Comparison of ENCODE assay signal across 30 mouse cellular contexts in the genomic region with DNA sequence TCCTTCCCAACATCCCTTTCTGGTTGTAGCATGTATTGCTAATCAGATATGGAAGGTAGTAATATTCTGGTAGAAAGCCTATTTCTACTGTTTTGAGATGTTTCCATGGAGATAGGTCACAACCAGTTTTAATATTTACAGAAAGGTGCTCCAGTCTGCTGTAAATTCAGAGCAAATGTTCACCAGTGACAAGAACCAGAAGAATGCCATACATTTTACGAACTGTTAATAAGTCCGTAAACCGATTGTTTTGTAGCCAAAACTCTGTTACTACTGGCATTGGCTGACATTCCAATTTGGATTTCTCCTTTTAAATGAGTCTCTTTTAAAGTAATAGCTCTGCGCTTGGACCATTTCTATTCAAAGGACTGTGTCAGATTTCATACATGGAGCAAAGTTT. TPM values are rescaled to one million over a fixed set of nuclear protein-coding genes. Genes with fewer than 3 reads are reported as not detected.
"Had no signal": no experiment of that assay in that cellular context is flagged by ENCODE, and none has a peak within 500 bp of the region (broad histone marks: within the 10 kb centered on the region; RNA-seq: fewer than 3 reads in every experiment).

No protein-coding gene starts in this region.

- H3K9ac ChIP-seq: embryonic facial prominence, embryonic 12.5 days; embryonic facial prominence, embryonic 13.5 days; embryonic facial prominence, embryonic 15.5 days; forebrain, embryonic 12.5 days; forebrain, embryonic 13.5 days; forebrain, embryonic 15.5 days; forebrain, postnatal 0 days had no signal

- H3K36me3 ChIP-seq: embryonic facial prominence, embryonic 10.5 days; embryonic facial prominence, embryonic 12.5 days; embryonic facial prominence, embryonic 13.5 days; embryonic facial prominence, embryonic 15.5 days; forebrain, embryonic 10.5 days; forebrain, embryonic 12.5 days; forebrain, embryonic 15.5 days had no signal

- H3K4me2 ChIP-seq: embryonic facial prominence, embryonic 12.5 days; embryonic facial prominence, embryonic 13.5 days; embryonic facial prominence, embryonic 15.5 days; forebrain, embryonic 12.5 days; forebrain, embryonic 13.5 days; forebrain, embryonic 15.5 days had no signal

- DNase-seq: cerebellum, adult 2 months; cerebellum, adult 8-10 months; cerebellum, adult 9-10 months; cerebellum, adult 9-11 months; cerebellum, postnatal 10 days; cerebellum, postnatal 14 days; cerebellum, postnatal 25 days; cerebellum, postnatal 36 days; embryo, embryonic 11 days; forebrain, postnatal 0 days; gastrocnemius, postnatal 10 days; gastrocnemius, postnatal 14 days; gastrocnemius, postnatal 25 days; gastrocnemius, postnatal 36 days; heart, adult 11 months; heart, adult 18-20 months; heart, adult 2 months had no signal

- H3K27me3 ChIP-seq: embryonic facial prominence, embryonic 12.5 days; embryonic facial prominence, embryonic 13.5 days; embryonic facial prominence, embryonic 15.5 days; forebrain, embryonic 13.5 days; forebrain, embryonic 15.5 days had no signal

- ATAC-seq: forebrain, embryonic 13.5 days; forebrain, embryonic 14.5 days; forebrain, embryonic 15.5 days; forebrain, embryonic 16.5 days; forebrain, postnatal 0 days had no signal

- H3K27ac ChIP-seq: embryonic facial prominence, embryonic 10.5 days; embryonic facial prominence, embryonic 12.5 days; embryonic facial prominence, embryonic 13.5 days; embryonic facial prominence, embryonic 15.5 days; forebrain, embryonic 10.5 days; forebrain, embryonic 12.5 days; forebrain, embryonic 13.5 days; forebrain, embryonic 15.5 days; heart, adult 2 months had no signal

- H3K4me3 ChIP-seq: embryonic facial prominence, embryonic 10.5 days; embryonic facial prominence, embryonic 12.5 days; embryonic facial prominence, embryonic 13.5 days; embryonic facial prominence, embryonic 15.5 days; erythroblast, embryonic 14.5 days; forebrain, embryonic 10.5 days; forebrain, embryonic 12.5 days; forebrain, embryonic 13.5 days; forebrain, embryonic 15.5 days; heart, adult 2 months had no signal

- H3K4me1 ChIP-seq: embryonic facial prominence, embryonic 10.5 days; embryonic facial prominence, embryonic 12.5 days; embryonic facial prominence, embryonic 13.5 days; embryonic facial prominence, embryonic 15.5 days; forebrain, embryonic 10.5 days; forebrain, embryonic 12.5 days; forebrain, embryonic 13.5 days; forebrain, embryonic 15.5 days had no signal

- H3K9me3 ChIP-seq: embryonic facial prominence, embryonic 10.5 days; embryonic facial prominence, embryonic 12.5 days; embryonic facial prominence, embryonic 13.5 days; embryonic facial prominence, embryonic 15.5 days; forebrain, embryonic 10.5 days; forebrain, embryonic 12.5 days; forebrain, embryonic 13.5 days; forebrain, embryonic 15.5 days had no signal

RNA-seq across cellular contexts. Expression of a gene that starts 36.4 kb away (rescaled TPM):
- total RNA-seq: common myeloid progenitor, adult 5-6 weeks; granulocyte monocyte progenitor cell, adult 5-6 weeks had no signal
- polyA plus RNA-seq: erythroblast, embryonic 14.5 days had no signal
